Mouse (Mus musculus): ENCODE results near the gene Lrrc52. TPM values are rescaled to one million over a fixed set of nuclear protein-coding genes. Genes with fewer than 3 reads are reported as not detected.
A peak's percentile ranks its signal among the peaks of the same experiment; 100 is the strongest.

Gene Lrrc52
- not detected in 2 replicates for total RNA-seq (2014; rRNA removed)
- polyA plus RNA-seq (2015; fragmentation: Nextera tagmentation; extraction: Ambion mirVana), result not detected in 2 replicates

DNA sequence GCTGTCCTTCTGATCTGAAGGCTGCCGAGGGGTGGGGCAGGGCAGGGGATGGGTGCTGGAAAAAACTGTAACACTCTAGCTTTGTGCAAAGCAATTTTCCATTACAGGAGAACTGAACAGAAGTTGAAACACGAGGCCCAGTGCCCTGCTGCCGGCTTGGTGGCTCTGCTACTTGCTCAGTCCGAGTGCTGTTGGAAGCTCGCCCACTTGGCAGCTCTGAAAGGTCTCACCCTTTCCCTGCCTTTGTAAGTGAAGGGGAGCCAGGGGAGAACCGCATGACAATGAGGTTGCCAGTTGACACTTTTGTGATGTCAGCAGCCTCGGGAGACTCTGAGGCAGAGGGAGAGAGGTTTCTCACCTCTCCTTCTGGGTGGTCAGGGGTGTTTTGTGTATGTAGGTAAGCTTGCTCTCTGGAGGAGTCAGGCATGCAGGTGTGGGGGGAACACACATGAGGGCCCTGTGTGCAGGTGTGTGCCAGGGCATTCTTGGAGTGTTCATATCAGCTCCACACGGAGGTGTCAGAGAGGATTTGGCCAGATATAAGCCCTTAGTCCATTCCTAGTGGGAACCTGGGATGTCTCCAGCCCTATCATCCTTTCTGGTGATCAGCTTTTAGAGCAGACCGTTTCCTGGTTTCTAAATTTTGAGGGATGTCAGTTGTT, at the start of gene Lrrc52:
Gene Lrrc52 (minus strand): TSS at position 16 of the 662 bp plus-strand sequence.
- H3K4me1 ChIP-seq (ENCODE audit: insufficient read depth), result no peaks in the 10 kb centered on the region
- DNase-seq, result peak; percentile 64
- H3K9me3 ChIP-seq (ENCODE audit: low read length), result no peaks in the 10 kb centered on the region
- no peak within 1 kb of the TSS for H3K27ac ChIP-seq (ENCODE audit: low read depth, low read length)
- WGBS, result 25% methylated on average over 9 of the region's 9 CpGs
- H3K27me3 ChIP-seq (ENCODE audit: insufficient read depth, low read length), result no peaks in the 10 kb centered on the region
- no peak within 1 kb of the TSS for H3K9ac ChIP-seq
- no peak within 1 kb of the TSS for H3K4me2 ChIP-seq (ENCODE audit: low read depth)
- no peak within 1 kb of the TSS for H3K4me3 ChIP-seq (ENCODE audit: low read depth, low read length)
- peak; percentile 70 for ATAC-seq
- no peak for TF ChIP-seq CTCF (IDR thresholded peaks at IDR 0.05; ENCODE audit: low read depth)
- H3K36me3 ChIP-seq (ENCODE audit: insufficient read depth), result no peaks in the 10 kb centered on the region

DNA sequence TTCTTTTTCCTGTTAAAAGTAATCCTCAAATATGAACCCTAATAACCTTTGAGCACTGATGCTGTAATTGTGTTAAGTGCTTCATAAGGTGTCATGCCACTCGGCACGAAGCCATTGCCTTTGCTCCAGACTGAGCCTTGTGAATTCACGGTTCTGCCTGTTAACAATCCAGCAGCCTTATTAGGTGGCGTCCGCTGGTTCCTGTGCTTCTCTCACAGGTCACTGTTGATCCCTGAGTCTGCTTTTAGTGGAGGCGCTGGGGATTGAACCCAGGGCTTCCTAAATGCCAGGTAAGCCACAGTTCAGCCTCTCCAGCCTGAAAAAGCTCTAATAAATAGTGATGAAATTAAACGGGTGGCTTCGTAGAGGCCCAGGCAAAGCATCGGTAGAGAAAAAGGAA, 45.0 kb upstream of the Lrrc52 start:
- Histone ChIP-seq H3K4me3 (ENCODE audit: low read depth, low read length) (no peak overlapping the region), H3K4me2 (ENCODE audit: low read depth) (no peak overlapping the region), H3K9ac (no peak overlapping the region), H3K27me3 (ENCODE audit: insufficient read depth, low read length) (no peaks in the 10 kb centered on the region), H3K9me3 (ENCODE audit: low read length) (no peaks in the 10 kb centered on the region), H3K36me3 (ENCODE audit: insufficient read depth) (no peaks in the 10 kb centered on the region), H3K4me1 (ENCODE audit: insufficient read depth) (no peaks in the 10 kb centered on the region), H3K27ac (ENCODE audit: low read depth, low read length) (no peak overlapping the region)
- 88% methylated on average over 9 of the region's 9 CpGs for WGBS
- DNase-seq (no peak), ATAC-seq (no peak)
- TF ChIP-seq CTCF (IDR thresholded peaks at IDR 0.05; ENCODE audit: low read depth), result no peak

DNA sequence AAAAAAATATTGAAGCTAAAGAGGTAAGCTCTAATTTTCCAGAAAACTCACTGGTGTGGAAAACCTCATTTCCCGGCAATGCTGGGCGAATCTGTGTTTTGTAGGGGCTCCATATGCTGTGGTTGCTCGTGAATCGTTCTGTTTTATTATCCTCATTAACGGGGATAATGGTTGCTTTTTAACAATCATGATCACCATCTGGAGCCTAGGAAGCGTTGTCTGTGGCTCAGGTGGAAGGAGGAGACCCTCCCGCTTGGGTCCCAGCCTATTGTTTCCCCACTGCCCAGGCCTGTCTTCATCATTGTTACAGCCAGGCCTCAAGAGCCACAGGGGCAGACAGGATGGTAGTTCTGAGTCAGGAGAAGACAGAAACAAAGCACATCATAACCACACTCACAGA, 39.5 kb upstream of the Lrrc52 start:
- H3K4me1 ChIP-seq (ENCODE audit: insufficient read depth), result no peaks in the 10 kb centered on the region
- H3K27me3 ChIP-seq (ENCODE audit: insufficient read depth, low read length), result no peaks in the 10 kb centered on the region
- H3K9ac ChIP-seq, result no peak overlapping the region
- H3K9me3 ChIP-seq (ENCODE audit: low read length), result no peaks in the 10 kb centered on the region
- no peak overlapping the region for H3K4me2 ChIP-seq (ENCODE audit: low read depth)
- no peaks in the 10 kb centered on the region for H3K36me3 ChIP-seq (ENCODE audit: insufficient read depth)
- ATAC-seq, result no peak
- 41% methylated on average over 7 of the region's 7 CpGs for WGBS
- no peak overlapping the region for H3K27ac ChIP-seq (ENCODE audit: low read depth, low read length)
- no peak for TF ChIP-seq CTCF (IDR thresholded peaks at IDR 0.05; ENCODE audit: low read depth)
- no peak overlapping the region for H3K4me3 ChIP-seq (ENCODE audit: low read depth, low read length)
- no peak for DNase-seq

DNA sequence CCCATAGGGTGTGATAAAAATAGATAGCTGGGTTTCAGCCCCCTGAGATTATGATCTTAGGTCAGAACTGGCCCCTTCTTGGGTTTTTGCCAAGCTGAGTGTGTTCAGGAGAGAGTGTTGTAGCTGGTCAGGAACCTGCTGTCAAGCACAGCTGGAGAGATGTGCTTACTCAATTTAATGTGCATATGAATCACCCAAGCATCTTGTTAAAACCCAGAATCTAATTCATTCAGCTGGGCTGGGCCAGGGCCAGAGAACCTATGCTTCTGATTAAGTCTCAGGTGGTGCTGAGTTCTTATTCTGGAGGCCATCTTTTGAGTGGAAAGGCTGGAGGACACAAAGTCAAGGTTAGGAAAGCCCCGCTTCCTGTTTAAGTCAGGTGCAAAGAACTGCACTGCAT, 38.8 kb upstream of the Lrrc52 start:
- Histone ChIP-seq H3K4me3 (ENCODE audit: low read depth, low read length) (no peak overlapping the region), H3K36me3 (ENCODE audit: insufficient read depth) (no peaks in the 10 kb centered on the region), H3K27ac (ENCODE audit: low read depth, low read length) (no peak overlapping the region), H3K4me1 (ENCODE audit: insufficient read depth) (no peaks in the 10 kb centered on the region), H3K9me3 (ENCODE audit: low read length) (no peaks in the 10 kb centered on the region), H3K9ac (no peak overlapping the region), H3K4me2 (ENCODE audit: low read depth) (no peak overlapping the region), H3K27me3 (ENCODE audit: insufficient read depth, low read length) (no peaks in the 10 kb centered on the region)
- DNase-seq (no peak), ATAC-seq (no peak)
- WGBS, result 96% methylated on average over 1 of the region's 1 CpGs
- TF ChIP-seq CTCF (IDR thresholded peaks at IDR 0.05; ENCODE audit: low read depth), result no peak

- Histone ChIP-seq H3K4me2 (ENCODE audit: low read depth) (no peak overlapping the region), H3K9me3 (ENCODE audit: low read length) (no peaks in the 10 kb centered on the region), H3K4me3 (ENCODE audit: low read depth, low read length) (no peak overlapping the region), H3K9ac (0 out of 2 replicates have a peak overlapping the region, but pooled peaks have one; percentile 18), H3K4me1 (ENCODE audit: insufficient read depth) (0 out of 2 replicates have a peak, but pooled peaks cover 4% of the 10 kb centered on the region), H3K27ac (ENCODE audit: low read depth, low read length) (peak overlapping the region; percentile 74), H3K36me3 (ENCODE audit: insufficient read depth) (no peaks in the 10 kb centered on the region), H3K27me3 (ENCODE audit: insufficient read depth, low read length) (no peaks in the 10 kb centered on the region)
- TF ChIP-seq CTCF (IDR thresholded peaks at IDR 0.05; ENCODE audit: low read depth), result no peak
- DNase-seq (peak; percentile 30), ATAC-seq (peak; percentile 66)
- WGBS, result 34% methylated on average over 12 of the region's 12 CpGs
These were observed 32.7 kb upstream of the Lrrc52 start for GRCm38 (mm10) chr1:167499097-167499850.

DNA sequence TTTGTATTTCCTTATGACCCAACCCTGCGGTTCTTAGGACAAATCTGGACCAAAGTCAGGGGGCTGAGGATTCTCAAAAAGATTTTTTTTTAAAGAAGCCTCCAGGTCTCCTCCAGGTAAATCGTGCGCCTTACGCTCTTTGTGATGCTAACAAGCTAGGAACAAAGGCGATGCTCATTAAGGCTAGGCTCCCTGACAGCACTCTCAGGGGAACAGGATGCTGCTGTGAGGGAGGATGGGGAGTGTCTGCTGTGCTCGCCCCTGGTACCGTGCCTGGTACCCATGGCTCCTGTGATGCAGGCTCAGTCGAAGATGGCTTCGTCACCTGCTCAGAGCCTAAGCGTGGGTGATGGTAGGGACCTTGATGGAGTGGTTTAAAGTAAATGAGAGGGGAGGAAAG, 31.4 kb upstream of the Lrrc52 start:
- TF ChIP-seq CTCF (IDR thresholded peaks at IDR 0.05; ENCODE audit: low read depth), result no peak

DNA sequence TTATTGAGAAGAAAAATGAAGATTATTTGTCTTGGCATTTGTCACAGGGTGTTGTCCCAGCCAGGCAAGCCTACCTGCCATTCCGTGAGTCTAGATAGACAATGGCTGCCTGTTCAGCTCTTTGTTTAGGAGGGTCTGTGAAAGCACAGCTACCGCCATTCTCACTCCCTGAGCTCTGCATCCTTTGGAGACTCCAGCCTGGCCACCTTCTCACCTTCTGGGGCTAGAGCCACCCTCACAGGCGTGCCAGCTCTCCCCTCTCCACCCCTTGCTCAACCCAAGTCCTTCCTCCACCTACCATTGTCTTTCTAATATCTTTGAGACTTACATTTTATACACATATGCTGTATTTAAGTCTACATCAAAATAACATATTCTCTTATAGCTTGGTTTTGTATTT, 31.0 kb upstream of the Lrrc52 start:
- no peak for DNase-seq
- Histone ChIP-seq H3K36me3 (ENCODE audit: insufficient read depth) (no peaks in the 10 kb centered on the region), H3K4me1 (ENCODE audit: insufficient read depth) (0 out of 2 replicates have a peak, but pooled peaks cover 4% of the 10 kb centered on the region), H3K9ac (no peak overlapping the region), H3K4me3 (ENCODE audit: low read depth, low read length) (no peak overlapping the region), H3K4me2 (ENCODE audit: low read depth) (no peak overlapping the region), H3K9me3 (ENCODE audit: low read length) (no peaks in the 10 kb centered on the region), H3K27ac (ENCODE audit: low read depth, low read length) (peak overlapping the region; percentile 62), H3K27me3 (ENCODE audit: insufficient read depth, low read length) (no peaks in the 10 kb centered on the region)
- no peak for ATAC-seq
- 42% methylated on average over 3 of the region's 3 CpGs for WGBS
- TF ChIP-seq CTCF (IDR thresholded peaks at IDR 0.05; ENCODE audit: low read depth), result no peak

More for the DNA sequence above, 31.4 kb upstream of the Lrrc52 start:
- no peak overlapping the region for H3K9ac ChIP-seq
- H3K9me3 ChIP-seq (ENCODE audit: low read length), result no peaks in the 10 kb centered on the region
- DNase-seq, result peak; percentile 27
- H3K36me3 ChIP-seq (ENCODE audit: insufficient read depth), result no peaks in the 10 kb centered on the region
- WGBS, result 16% methylated on average over 10 of the region's 10 CpGs
- 0 out of 2 replicates have a peak, but pooled peaks cover 4% of the 10 kb centered on the region for H3K4me1 ChIP-seq (ENCODE audit: insufficient read depth)
- no peak overlapping the region for H3K4me2 ChIP-seq (ENCODE audit: low read depth)
- H3K4me3 ChIP-seq (ENCODE audit: low read depth, low read length), result no peak overlapping the region
- H3K27ac ChIP-seq (ENCODE audit: low read depth, low read length), result peak overlapping the region; percentile 62
- H3K27me3 ChIP-seq (ENCODE audit: insufficient read depth, low read length), result no peaks in the 10 kb centered on the region
- peak; percentile 71 for ATAC-seq

All from forebrain, postnatal 0 days (tissue).